Mouse (Mus musculus) CH12.LX (cell line): Measurements from ENCODE around the gene Gm20905.
"Not testable (repeated sequence)": the region's sequence is repeated elsewhere in the genome, so short reads cannot be mapped to it uniquely, and the experiment has no call there.

Source experiments
- CTCF ChIP-seq, 2 experiments: IDR thresholded peaks in 1 of 2; conservative IDR thresholded peaks in 1 of 2; 2 replicates each; pipeline ENCODE4 v1.5.1; 2011 to 2012; ENCODE audit warnings: low read depth in 2 of 2, low read length in 2 of 2, improper control_type of control experiment in 1 of 2, inconsistent platforms in 1 of 2, mild to moderate bottlenecking in 1 of 2, moderate library complexity in 1 of 2
- ELF1 ChIP-seq: IDR thresholded peaks from 2 replicates; pipeline ENCODE4 v1.6.1; 2014; ENCODE audit warnings: low read depth, mild to moderate bottlenecking, inconsistent platforms, low read length, improper control_type of control experiment
- EP300 ChIP-seq: IDR thresholded peaks from 2 replicates; pipeline ENCODE4 v1.6.1; 2011; ENCODE audit warnings: low read length, improper control_type of control experiment
- JUND ChIP-seq: conservative IDR thresholded peaks from 2 replicates; pipeline ENCODE4 v1.6.1; 2011; ENCODE audit warnings: low read depth, low read length, improper control_type of control experiment
- POLR2A ChIP-seq: IDR thresholded peaks from 2 replicates; pipeline ENCODE4 v1.6.1; 2011; ENCODE audit warnings: low read depth, mild to moderate bottlenecking, improper control_type of control experiment, low read length
- TCF12 ChIP-seq: IDR thresholded peaks from 2 replicates; pipeline ENCODE4 v1.6.1; 2014; ENCODE audit warnings: low read depth, mild to moderate bottlenecking, inconsistent platforms, low read length, improper control_type of control experiment
- USF1 ChIP-seq: IDR thresholded peaks from 2 replicates; pipeline ENCODE4 v1.6.1; 2014; ENCODE audit warnings: low read depth, mild to moderate bottlenecking, inconsistent platforms, low read length, improper control_type of control experiment
- USF2 ChIP-seq: conservative IDR thresholded peaks from 2 replicates; pipeline ENCODE4 v1.6.1; 2011; ENCODE audit warnings: low read depth, low read length, improper control_type of control experiment

DNA sequence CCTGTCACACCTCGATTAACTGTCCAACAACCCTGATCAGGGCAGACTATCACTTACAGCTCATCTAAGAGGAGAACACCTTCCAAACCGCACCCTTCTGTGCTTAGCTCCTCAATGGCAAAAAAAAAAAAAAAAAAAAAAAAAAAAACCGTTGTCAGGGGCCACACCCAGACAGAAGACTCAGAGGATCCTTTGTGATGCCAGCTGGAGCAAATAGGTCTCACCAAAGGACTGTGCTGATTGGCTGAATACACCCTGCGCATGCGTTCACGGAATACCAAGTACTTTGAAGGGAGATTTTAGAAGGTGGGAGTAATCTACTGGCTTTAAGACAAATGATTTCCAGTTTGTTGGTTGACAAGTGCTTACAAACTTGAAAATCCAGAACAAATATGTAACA lies at the start of gene Gm20905:
- TF ChIP-seq ELF1; CTCF (conservative IDR thresholded peaks at IDR 0.05 in 1 of 2, IDR thresholded peaks at IDR 0.05 in 1 of 2; ENCODE audit: low read depth in 2 of 2, low read length in 2 of 2); EP300; TCF12; USF2; JUND; POLR2A; USF1: not testable (repeated sequence)
